Mouse (Mus musculus): ENCODE data around the gene Tars2.

The Tars2 gene

GRCm38 (mm10) chr3:95732744-95733521 lies 27.1 kb downstream of the Tars2 start:
- DNase-seq: no peak

- no peak for DNase-seq
Measured at GRCm38 (mm10) chr3:95732297-95732696, 27.7 kb downstream of the Tars2 start.

DNA sequence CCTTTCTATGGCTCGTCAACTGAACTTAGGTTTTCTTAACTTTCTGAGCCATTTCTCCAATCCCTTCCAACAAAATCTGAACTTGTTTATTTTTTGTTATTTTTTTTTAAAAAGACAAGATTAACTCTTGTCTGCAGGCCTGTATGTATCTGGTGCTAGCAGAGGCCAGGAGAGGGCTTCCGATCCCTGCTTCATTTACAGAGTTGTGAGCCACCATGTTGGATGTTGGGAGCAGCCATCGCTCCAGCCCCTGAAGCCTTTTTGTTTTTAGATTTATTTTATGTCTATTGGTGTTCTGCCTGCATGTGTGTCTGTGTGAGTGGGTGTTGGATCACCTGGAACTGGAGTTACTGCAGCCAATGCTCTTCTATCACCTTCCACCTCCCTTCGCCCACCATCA lies 28.2 kb downstream of the Tars2 start:
- no peak for DNase-seq

DNA sequence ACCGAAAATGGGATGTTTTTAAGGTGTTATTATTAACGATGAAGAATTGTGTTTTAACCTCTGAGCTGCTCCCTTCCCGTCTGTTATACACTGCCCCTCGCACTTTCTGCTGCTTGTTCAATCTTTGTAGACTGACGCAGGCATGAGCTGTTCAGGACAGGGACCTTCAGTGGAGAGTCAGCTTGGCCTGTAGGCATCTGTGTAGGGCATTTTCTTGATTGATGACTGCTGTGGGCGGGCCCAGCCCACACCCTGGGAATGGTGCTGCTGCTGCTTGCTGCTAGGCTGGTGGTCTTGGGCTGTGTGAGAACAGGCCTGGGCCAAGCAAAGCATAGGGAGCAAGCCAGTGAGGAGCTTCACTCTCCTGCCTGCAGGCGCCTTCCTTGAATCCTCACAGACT lies 29.6 kb downstream of the Tars2 start:
- DNase-seq: peak; percentile 36

GRCm38 (mm10) chr3:95728906-95729305 lies 31.1 kb downstream of the Tars2 start:
- no peak for DNase-seq

- no peak for DNase-seq
Measured at GRCm38 (mm10) chr3:95726696-95727358, 33.2 kb downstream of the Tars2 start.

DNA sequence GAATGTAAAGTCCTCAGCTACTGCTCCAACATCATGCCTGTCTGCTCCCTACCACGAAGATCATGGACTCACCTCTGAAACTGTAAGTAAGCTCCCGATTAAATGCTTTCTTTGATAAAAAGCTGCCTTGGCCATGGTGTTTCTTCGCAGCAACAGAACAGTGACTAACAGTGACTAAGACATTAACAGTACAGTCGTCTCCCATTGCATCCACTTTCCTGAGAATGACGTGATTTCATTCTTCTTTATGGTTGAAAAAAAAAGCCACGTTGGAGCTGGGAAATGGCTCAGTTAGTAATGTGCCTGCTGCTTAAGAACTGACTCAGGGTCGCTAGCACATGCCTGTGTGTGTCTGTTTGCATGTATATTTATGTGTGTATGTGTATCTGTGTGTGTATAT lies 34.1 kb downstream of the Tars2 start:
- DNase-seq: no peak

GRCm38 (mm10) chr3:95722386-95722785 lies 37.6 kb downstream of the Tars2 start:
- DNase-seq: no peak

- DNase-seq: no peak
Measured at GRCm38 (mm10) chr3:95718153-95718552, 41.9 kb downstream of the Tars2 start.

DNA sequence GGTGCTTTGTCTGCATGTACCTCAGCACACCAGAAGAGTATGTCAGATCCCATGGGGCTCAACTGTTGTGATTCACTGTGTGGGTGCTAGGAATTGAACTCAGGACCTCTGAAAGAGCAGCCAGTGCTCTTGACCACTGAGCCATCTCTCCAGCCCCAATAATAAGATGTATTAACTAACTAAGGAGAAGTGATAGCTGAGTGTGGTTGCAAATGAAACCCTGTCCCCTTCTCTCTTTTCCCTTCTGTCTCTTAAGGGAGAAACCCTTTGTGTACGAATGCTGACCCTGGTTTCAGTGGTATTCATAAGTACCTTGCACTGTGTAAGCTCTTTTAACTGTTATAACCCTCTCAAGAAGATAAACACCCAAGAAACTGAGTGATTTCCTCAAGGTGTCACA lies 43.9 kb downstream of the Tars2 start:
- DNase-seq: no peak

DNA sequence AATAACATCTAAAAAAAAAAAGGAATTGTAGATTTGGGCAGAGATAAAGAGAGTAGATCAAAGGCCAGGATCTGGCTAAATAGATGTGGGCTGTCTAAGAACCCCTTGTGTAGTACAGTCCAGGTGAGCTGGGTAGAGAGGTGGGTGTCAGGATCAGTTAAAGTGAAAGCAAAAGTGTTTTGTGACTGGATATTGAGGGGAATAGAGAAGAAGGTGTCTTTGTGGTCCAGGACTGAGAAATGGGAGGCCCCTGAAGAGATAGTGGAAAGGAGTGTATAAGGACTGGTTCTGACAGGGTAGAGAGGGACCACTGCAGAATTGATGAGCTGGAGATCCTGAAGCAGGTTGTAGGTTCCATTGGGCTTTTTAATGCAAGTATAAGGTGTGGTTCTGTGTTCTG lies 50.0 kb downstream of the Tars2 start:
- no peak for DNase-seq

DNA sequence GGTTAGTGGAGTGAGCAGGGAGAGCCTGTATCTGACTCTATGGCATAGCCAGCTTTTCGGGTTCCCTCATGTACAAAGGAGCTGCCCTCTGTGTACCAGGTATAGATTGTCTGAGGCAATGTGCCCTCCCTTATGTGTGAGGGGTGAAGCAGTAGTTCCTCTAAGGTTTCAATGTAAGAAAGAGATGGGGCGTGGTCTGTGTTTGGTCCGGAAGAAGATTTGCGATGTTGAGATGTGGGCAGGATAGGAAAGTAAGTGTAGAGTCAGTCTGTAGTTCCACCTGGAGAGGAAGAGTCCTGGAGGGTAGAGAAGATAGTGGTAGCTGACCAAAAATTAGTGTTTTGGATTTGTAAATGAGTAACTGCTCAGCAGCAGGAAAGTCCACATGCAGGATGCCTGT lies 51.0 kb downstream of the Tars2 start:
- no peak for DNase-seq

- DNase-seq: no peak
Measured at GRCm38 (mm10) chr3:95707497-95707896, 52.5 kb downstream of the Tars2 start.

GRCm38 (mm10) chr3:95706273-95706672 lies 53.7 kb downstream of the Tars2 start:
- DNase-seq: no peak

- DNase-seq: no peak
Measured at GRCm38 (mm10) chr3:95704612-95705011, 55.4 kb downstream of the Tars2 start.

DNA sequence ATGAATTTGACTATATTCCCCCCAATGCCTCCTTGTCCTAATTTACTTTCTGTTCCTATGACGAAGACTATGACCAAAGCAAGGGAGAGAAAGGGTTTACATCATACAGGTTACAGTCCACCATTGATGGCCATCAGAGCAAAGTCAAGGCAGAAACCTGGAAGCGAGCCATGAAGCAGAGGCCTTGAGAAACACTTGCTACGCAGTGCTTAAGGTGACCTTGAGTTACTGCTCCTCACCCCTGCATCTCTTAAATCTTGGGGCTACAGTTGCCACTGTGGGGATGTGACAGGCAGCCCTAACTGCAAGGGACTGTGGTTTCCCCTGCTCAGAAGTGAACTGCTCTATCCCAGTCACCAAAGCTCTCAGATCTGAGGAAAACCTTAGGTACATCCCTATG lies 56.7 kb downstream of the Tars2 start:
- no peak for DNase-seq

DNA sequence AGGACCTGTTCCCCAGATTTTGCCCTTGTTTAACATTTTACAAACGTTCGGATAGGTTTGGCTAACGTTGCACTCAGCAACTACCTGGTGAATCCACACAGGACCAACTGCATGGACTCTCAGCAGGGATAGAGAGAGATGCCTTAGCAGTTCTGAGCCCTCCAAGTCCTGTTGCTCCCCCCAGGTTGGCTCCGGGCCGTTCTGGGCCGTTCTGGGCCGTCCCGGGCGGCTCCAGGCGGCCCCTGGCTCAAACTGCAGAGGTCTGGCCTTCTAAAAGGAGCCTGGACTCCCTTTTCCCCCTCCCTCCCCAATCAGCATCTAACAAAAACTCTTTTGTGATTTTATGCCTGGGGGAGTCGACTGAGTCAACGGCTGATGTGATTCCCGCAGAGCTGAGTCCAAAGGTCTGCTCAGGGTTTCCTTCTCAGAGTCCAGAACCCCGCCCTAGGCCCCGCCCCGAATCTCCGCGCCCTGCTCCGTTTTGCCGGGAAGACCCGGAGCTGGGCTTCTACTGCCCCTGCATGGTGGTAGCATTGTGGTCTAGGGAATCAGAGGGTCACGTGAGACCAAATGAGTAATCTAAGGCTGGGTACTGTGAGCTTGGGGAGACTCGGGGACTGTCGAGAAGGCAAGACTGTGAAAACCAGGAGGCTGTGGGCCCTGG lies 58.0 kb downstream of the Tars2 start:
- DNase-seq: peak; percentile 91

DNA sequence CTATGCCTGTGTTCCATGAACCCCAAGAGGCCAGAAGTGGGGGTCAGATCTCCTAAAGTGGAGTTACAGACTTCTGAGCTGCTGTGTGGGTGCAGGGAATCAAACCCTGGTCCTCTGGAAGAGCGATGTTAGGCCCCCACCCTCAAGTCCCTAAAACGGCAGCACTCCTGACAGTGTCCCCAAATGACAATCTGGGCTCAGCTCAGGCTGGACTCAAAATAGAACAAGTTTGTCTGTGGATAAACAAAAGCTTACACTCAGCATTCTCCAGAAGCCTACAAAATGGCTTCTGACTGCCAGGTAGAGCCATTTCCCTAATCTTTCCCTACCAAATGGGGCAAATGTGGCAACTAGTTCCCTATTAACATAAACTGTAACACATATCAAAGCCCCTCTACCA lies 58.9 kb downstream of the Tars2 start:
- DNase-seq: no peak

- DNase-seq: no peak
Measured at GRCm38 (mm10) chr3:95700233-95700681, 59.7 kb downstream of the Tars2 start.

- no peak for DNase-seq
Measured at GRCm38 (mm10) chr3:95698286-95698685, 61.7 kb downstream of the Tars2 start.

GRCm38 (mm10) chr3:95696360-95696759 lies 63.6 kb downstream of the Tars2 start:
- DNase-seq: peak; percentile 65

- peak; percentile 43 for DNase-seq
Measured at GRCm38 (mm10) chr3:95695796-95696195, 64.2 kb downstream of the Tars2 start.

GRCm38 (mm10) chr3:95694808-95695703 lies 65.0 kb downstream of the Tars2 start:
- DNase-seq: no peak

Measured in embryo, embryonic 11 days (tissue).